Mouse (Mus musculus) embryonic facial prominence, embryonic 15.5 days (tissue): ENCODE results near the gene D430041D05Rik. TPM values are rescaled to one million over a fixed set of nuclear protein-coding genes. Genes with fewer than 3 reads are reported as not detected.
"Not testable (repeated sequence)": the region's sequence is repeated elsewhere in the genome, so short reads cannot be mapped to it uniquely, and the experiment has no call there.

Experiments
- ATAC-seq: fragments of 200-750 bp; cut with Nextera tagmentation; 2 replicates; pipeline ENCODE4 v1.8.0; 2017; ENCODE audit warnings: low read depth, moderate TSS enrichment; ENCODE audit not compliant: insufficient number of reproducible peaks, low FRiP score, low TSS enrichment
- H3K27ac ChIP-seq: fragments of 300-500 bp; sonication (generic); replicated peaks from 2 replicates; pipeline ENCODE4 v1.5.1; 2015; ENCODE audit warnings: mild to moderate bottlenecking, inconsistent platforms
- H3K27me3 ChIP-seq: fragments of 300-500 bp; sonication (generic); 2 replicates; pipeline ENCODE4 v1.6.1; 2015; ENCODE audit warnings: inconsistent platforms
- H3K36me3 ChIP-seq: fragments of 300-500 bp; sonication (generic); 2 replicates; pipeline ENCODE4 v1.6.1; 2015; ENCODE audit warnings: mild to moderate bottlenecking, inconsistent platforms
- H3K4me1 ChIP-seq: fragments of 300-500 bp; sonication (generic); 2 replicates; pipeline ENCODE4 v1.6.1; 2015; ENCODE audit warnings: inconsistent platforms
- H3K4me2 ChIP-seq: fragments of 300-500 bp; sonication (generic); replicated peaks from 2 replicates; pipeline ENCODE4 v1.6.1; 2015; ENCODE audit warnings: mild to moderate bottlenecking, inconsistent platforms
- H3K4me3 ChIP-seq: fragments of 300-500 bp; sonication (generic); replicated peaks from 2 replicates; pipeline ENCODE4 v1.5.1; 2015; ENCODE audit warnings: mild to moderate bottlenecking, inconsistent platforms
- H3K9ac ChIP-seq: fragments of 300-500 bp; sonication (generic); 2 replicates; pipeline ENCODE4 v1.6.1; 2015; ENCODE audit warnings: inconsistent platforms
- H3K9me3 ChIP-seq: fragments of 300-500 bp; sonication (generic); replicated peaks from 2 replicates; pipeline ENCODE4 v1.6.1; 2016; ENCODE audit warnings: inconsistent platforms
- WGBS: fragments of 180-500 bp; shearing (Covaris S2); methylation state at CpG from one replicate; pipeline ENCODE4 v1.1.7; 2015; 5-methylcytosine and 5-hydroxymethylcytosine counted together
- polyA plus RNA-seq: library from polyadenylated mRNA; unstranded; fragments of >200 nt; fragmentation: Nextera tagmentation; extraction: Ambion mirVana; gene quantifications from 2 replicates; pipeline ENCODE4 v1.2.1, GENCODE M21; 2015

The D430041D05Rik gene
- polyA plus RNA-seq, 1 experiment from 2014 or later = 0.67 TPM

- H3K36me3 ChIP-seq, H3K9me3 ChIP-seq, H3K27me3 ChIP-seq, H3K27ac ChIP-seq, H3K4me3 ChIP-seq, H3K4me2 ChIP-seq, H3K9ac ChIP-seq, ATAC-seq, H3K4me1 ChIP-seq: not testable (repeated sequence)
- no CpG with 5 or more reads among the region's 1 CpGs for WGBS
Measured at GRCm38 (mm10) chr2:104111170-104111797, 299.5 kb downstream of the D430041D05Rik start.

GRCm38 (mm10) chr2:104110031-104110430 lies 300.8 kb downstream of the D430041D05Rik start:
- Histone ChIP-seq H3K27me3 (no peaks in the 10 kb centered on the region), H3K4me3 (no peak overlapping the region), H3K36me3 (no peaks in the 10 kb centered on the region), H3K9me3 (no peaks in the 10 kb centered on the region), H3K9ac (no peak overlapping the region), H3K4me2 (no peak overlapping the region), H3K4me1 (no peaks in the 10 kb centered on the region), H3K27ac (no peak overlapping the region)
- 73% methylated on average over 4 of the region's 4 CpGs for WGBS
- ATAC-seq = no peak

GRCm38 (mm10) chr2:104109528-104109927 lies 301.3 kb downstream of the D430041D05Rik start:
- 64% methylated on average over 2 of the region's 2 CpGs for WGBS
- no peak for ATAC-seq

GRCm38 (mm10) chr2:104109021-104109420 lies 301.8 kb downstream of the D430041D05Rik start:
- WGBS = 71% methylated on average over 2 of the region's 2 CpGs
- not testable (repeated sequence) for H3K4me3 ChIP-seq

More at GRCm38 (mm10) chr2:104109528-104109927, 301.3 kb downstream of the D430041D05Rik start:
- no peaks in the 10 kb centered on the region for H3K4me1 ChIP-seq
- no peaks in the 10 kb centered on the region for H3K27me3 ChIP-seq
- no peaks in the 10 kb centered on the region for H3K9me3 ChIP-seq
- no peak overlapping the region for H3K4me2 ChIP-seq
- no peak overlapping the region for H3K4me3 ChIP-seq
- H3K27ac ChIP-seq = no peak overlapping the region
- no peaks in the 10 kb centered on the region for H3K36me3 ChIP-seq
- no peak overlapping the region for H3K9ac ChIP-seq

GRCm38 (mm10) chr2:104104800-104105199 lies 306.0 kb downstream of the D430041D05Rik start:
- ATAC-seq = no peak
- H3K4me1 ChIP-seq = no peaks in the 10 kb centered on the region
- H3K27ac ChIP-seq = no peak overlapping the region
- 93% methylated on average over 6 of the region's 6 CpGs for WGBS
- H3K9me3 ChIP-seq = no peaks in the 10 kb centered on the region
- no peak overlapping the region for H3K4me3 ChIP-seq
- H3K27me3 ChIP-seq = no peaks in the 10 kb centered on the region
- no peak overlapping the region for H3K9ac ChIP-seq
- H3K36me3 ChIP-seq = no peaks in the 10 kb centered on the region
- no peak overlapping the region for H3K4me2 ChIP-seq

More at GRCm38 (mm10) chr2:104109021-104109420, 301.8 kb downstream of the D430041D05Rik start:
- ATAC-seq, H3K36me3 ChIP-seq, H3K27ac ChIP-seq, H3K4me2 ChIP-seq, H3K27me3 ChIP-seq, H3K9me3 ChIP-seq, H3K9ac ChIP-seq, H3K4me1 ChIP-seq: not testable (repeated sequence)

GRCm38 (mm10) chr2:104099946-104100345 lies 310.9 kb downstream of the D430041D05Rik start:
- Histone ChIP-seq H3K4me2 (no peak overlapping the region), H3K4me1 (peaks cover 11% of the 10 kb centered on the region), H3K27me3 (no peaks in the 10 kb centered on the region), H3K27ac (no peak overlapping the region), H3K36me3 (no peaks in the 10 kb centered on the region), H3K4me3 (no peak overlapping the region), H3K9me3 (no peaks in the 10 kb centered on the region), H3K9ac (no peak overlapping the region)
- 48% methylated on average over 1 of the region's 1 CpGs for WGBS
- no peak for ATAC-seq

GRCm38 (mm10) chr2:104099231-104099585 lies 311.6 kb downstream of the D430041D05Rik start:
- ATAC-seq = peak; percentile 29; the same call in 1 of the 2 replicates
- Histone ChIP-seq H3K4me1 (peaks cover 11% of the 10 kb centered on the region), H3K36me3 (no peaks in the 10 kb centered on the region), H3K9ac (no peak overlapping the region), H3K4me3 (no peak overlapping the region), H3K27me3 (no peaks in the 10 kb centered on the region), H3K27ac (no peak overlapping the region), H3K9me3 (no peaks in the 10 kb centered on the region), H3K4me2 (no peak overlapping the region)
- 83% methylated on average over 2 of the region's 2 CpGs for WGBS

- Histone ChIP-seq H3K9ac (no peak overlapping the region), H3K27me3 (no peaks in the 10 kb centered on the region), H3K4me3 (no peak overlapping the region), H3K4me2 (no peak overlapping the region), H3K9me3 (no peaks in the 10 kb centered on the region), H3K36me3 (no peaks in the 10 kb centered on the region), H3K27ac (no peak overlapping the region), H3K4me1 (peaks cover 11% of the 10 kb centered on the region)
- no peak for ATAC-seq
- WGBS = 31% methylated on average over 3 of the region's 3 CpGs
Measured at GRCm38 (mm10) chr2:104098529-104099230, 312.1 kb downstream of the D430041D05Rik start.

GRCm38 (mm10) chr2:104097396-104097795 lies 313.4 kb downstream of the D430041D05Rik start:
- WGBS = 94% methylated on average over 4 of the region's 4 CpGs
- not testable (repeated sequence) for H3K27ac ChIP-seq, H3K36me3 ChIP-seq, ATAC-seq, H3K9me3 ChIP-seq, H3K27me3 ChIP-seq, H3K4me2 ChIP-seq, H3K4me3 ChIP-seq, H3K9ac ChIP-seq
- peaks cover 11% of the 10 kb centered on the region for H3K4me1 ChIP-seq

GRCm38 (mm10) chr2:104096796-104097195 lies 314.0 kb downstream of the D430041D05Rik start:
- 61% methylated on average over 1 of the region's 1 CpGs for whole genome bisulfite sequencing
- not testable (repeated sequence) for H3K4me2 ChIP-seq, H3K9me3 ChIP-seq, H3K4me3 ChIP-seq, H3K9ac ChIP-seq, H3K27me3 ChIP-seq, H3K27ac ChIP-seq, H3K36me3 ChIP-seq, ATAC-seq
- peaks cover 11% of the 10 kb centered on the region for H3K4me1 ChIP-seq

- Histone ChIP-seq H3K27me3 (no peaks in the 10 kb centered on the region), H3K4me3 (peak overlapping the region; percentile 49), H3K4me2 (peak overlapping the region; percentile 63), H3K36me3 (no peaks in the 10 kb centered on the region), H3K4me1 (peaks cover 11% of the 10 kb centered on the region), H3K9ac (peak overlapping the region; percentile 47), H3K9me3 (no peaks in the 10 kb centered on the region), H3K27ac (peak overlapping the region; percentile 55)
- no peak for ATAC-seq
- WGBS = 43% methylated on average over 10 of the region's 10 CpGs
Measured at GRCm38 (mm10) chr2:104096256-104096655, 314.6 kb downstream of the D430041D05Rik start.
